Mouse (Mus musculus) bone marrow, adult 2 months (tissue): Measurements from ENCODE around the gene Cfap97.

ENCODE experiments used
- CTCF ChIP-seq: fragments of 200-500 bp; IDR thresholded peaks from 2 replicates; pipeline ENCODE4 v1.5.1; 2011; ENCODE audit warnings: low read length, control low read depth; ENCODE audit not compliant: control insufficient read depth, insufficient read depth
- POLR2A ChIP-seq: fragments of 200-500 bp; IDR thresholded peaks from 2 replicates; pipeline ENCODE4 v1.6.1; 2011; ENCODE audit warnings: low read depth, mild to moderate bottlenecking, control low read depth, low read length, borderline replicate concordance; ENCODE audit not compliant: control insufficient read depth

DNA sequence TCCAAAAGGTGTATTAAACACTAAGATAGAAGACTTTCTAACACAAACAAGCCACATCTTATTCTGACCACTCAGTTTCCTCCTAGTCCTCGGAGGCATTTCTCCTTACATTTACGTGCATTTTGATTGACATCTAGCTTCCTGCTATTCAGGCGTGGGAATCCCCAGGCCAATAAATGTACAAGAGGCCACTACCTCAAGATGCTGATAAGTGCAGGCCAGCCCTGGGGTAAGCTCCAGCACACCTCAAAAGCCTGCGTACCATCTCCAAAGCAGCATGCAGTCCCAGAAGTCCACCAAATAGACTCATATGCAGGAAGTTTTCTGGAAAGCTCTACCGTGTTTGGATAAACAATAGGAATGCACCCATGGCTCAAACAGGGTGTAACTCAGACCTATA, 8.1 kb upstream of the Cfap97 start:
- TF ChIP-seq POLR2A = no peak
- TF ChIP-seq CTCF = no peak
